Mouse (Mus musculus): ENCODE data around the gene Rhobtb1.

DNA sequence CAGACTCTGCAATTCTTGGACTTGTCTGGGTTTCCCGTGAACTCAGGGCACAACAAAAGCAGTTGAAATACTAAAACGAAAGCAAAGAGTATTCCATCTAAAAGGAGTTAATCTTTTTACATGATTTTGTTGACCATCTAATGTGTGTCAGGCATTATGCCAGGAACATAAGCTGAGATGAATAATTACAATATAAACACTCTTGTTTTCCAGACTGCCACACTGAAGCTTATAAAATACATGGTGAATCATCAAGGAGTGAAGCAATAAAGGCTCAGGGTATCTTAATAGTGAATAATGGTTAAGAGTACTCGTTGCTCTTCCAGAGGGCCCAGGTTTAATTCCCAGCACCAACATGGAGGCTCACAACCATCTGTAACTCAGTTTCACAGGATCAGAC is 29.8 kb downstream of the Rhobtb1 start:
- TF ChIP-seq POLR2A (IDR thresholded peaks at IDR 0.05; ENCODE audit: borderline replicate concordance, extremely low read depth, low read depth, low read length) (no peak), CTCF (IDR thresholded peaks at IDR 0.05; ENCODE audit: insufficient read depth, low read length) (no peak)
